Mouse (Mus musculus): ENCODE data around the gene Golph3l.

Gene Golph3l

DNA sequence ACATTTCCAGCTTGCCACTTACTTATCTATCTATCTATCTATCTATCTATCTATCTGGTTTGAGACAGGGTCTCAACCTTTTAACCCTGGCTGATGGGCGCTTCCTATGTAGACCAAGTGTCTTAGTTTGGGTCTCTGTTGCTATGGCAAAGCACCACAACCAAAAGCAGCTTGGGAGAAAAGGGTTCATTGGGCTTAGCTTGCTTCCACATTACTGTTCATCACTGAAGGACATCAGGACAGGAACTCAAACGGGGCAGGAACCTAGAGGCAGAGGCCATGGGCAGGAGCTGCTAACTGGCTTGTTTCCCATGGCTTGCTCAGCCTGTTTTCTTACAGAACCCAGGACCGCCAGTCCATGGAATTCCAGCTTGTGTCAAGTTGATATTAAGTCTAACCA, 68.4 kb downstream of the Golph3l start:
- DNase-seq: peak; percentile 90

- DNase-seq: peak; percentile 92
These were observed 69.0 kb downstream of the Golph3l start for GRCm38 (mm10) chr3:95657711-95658110.

DNA sequence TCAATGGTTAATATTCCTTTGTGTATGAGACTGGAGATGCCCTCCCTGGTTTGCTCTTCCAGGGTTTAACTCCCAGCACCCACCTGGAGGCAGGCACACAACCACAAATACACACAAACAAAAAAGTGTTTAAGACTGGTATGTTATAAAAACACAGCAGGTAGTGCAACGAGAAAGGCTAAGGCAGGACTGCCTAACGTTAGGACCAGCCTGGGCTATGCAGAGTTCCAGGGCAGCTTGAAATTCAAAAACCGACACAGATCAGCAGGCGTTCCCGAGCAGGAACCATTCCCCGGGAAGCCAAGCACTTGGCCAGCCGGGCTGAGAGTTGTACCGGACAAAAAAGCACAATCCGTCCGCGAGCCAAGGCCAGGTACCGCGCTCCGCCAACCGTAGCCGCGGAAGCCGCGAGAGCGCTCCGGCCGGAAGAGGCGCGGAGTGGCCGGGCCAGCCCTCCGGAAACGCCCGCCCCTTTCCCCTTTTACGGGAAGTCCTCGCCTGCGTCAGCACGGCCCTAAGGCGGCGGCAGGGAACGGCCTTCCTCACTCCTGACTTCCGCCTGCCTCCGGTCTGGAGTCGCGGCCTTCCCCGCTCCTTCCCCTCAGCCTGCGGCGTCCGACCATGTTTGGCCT, 69.6 kb downstream of the Golph3l start, which contains the start of gene Mcl1:
Gene Mcl1, plus strand, starts transcription at position 553 of the 632 bp plus-strand sequence.
- peak; percentile 100 for DNase-seq

DNA sequence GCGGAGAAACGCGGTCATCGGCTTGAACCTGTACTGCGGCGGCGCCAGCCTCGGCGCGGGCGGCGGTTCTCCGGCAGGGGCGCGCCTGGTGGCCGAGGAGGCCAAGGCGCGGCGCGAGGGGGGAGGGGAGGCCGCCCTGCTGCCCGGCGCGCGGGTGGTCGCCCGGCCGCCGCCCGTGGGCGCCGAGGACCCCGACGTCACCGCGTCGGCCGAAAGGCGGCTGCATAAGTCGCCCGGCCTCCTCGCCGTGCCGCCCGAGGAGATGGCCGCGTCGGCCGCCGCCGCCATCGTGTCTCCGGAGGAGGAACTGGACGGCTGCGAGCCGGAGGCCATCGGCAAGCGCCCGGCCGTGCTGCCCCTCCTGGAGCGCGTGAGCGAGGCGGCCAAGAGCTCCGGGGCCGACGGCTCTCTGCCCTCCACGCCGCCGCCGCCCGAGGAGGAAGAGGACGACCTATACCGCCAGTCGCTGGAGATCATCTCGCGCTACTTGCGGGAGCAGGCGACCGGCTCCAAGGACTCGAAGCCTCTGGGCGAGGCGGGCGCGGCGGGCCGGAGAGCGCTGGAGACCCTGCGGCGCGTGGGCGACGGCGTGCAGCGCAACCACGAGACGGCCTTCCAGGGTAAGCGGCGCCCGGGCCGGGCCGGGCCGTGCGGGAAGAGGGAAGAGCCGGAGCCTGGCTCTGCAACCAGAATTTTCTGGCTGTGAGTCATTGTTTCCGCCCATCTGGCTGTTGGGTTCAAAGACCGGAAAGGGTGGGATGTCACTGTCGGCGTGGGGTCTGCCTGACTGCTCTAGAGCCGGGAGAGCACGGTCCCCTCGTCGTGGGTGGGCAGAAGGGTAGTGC, 70.4 kb downstream of the Golph3l start:
- DNase-seq: peak; percentile 99

- no peak for DNase-seq
These were observed 71.2 kb downstream of the Golph3l start for GRCm38 (mm10) chr3:95659948-95660347.

- peak; percentile 88 for DNase-seq
These were observed 72.2 kb downstream of the Golph3l start for GRCm38 (mm10) chr3:95660788-95661478.

DNA sequence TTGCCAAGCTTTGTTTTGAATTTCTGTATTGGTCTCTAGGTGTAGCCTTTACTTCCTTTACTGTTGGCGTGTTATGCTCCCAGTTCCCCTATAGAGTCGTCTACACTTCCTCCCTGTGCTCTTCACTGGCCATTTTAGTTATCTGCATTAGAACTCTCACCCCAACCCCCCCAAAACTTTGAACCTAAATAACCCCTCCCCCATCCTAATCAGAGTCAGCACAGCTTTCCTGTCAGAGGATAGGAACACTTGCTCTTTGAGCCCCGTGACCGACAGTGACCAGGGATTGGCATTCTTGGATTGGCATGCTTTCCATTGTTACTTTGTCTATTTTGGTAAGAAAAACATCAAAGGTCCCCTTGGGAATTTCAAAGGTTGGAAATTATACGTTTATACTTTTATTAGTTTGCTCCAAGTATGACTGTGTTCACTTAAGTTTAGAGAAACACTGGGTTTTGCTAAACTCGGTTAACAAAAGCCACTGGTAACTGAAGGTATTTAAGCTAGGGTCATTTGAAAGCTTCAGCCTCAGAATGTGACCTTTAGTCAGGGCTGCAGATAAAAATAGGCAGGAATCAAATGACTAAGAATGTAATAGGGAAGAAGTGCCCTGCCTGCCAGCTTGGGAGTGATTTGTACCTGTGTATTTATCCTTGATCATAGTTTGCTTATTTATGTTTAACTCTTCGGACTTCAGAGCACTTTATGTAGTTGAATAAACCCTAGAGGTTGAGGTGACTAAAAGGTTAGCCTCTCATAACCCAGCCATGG, 73.4 kb downstream of the Golph3l start:
- peak; percentile 96 for DNase-seq

- DNase-seq: no peak
These were observed 74.2 kb downstream of the Golph3l start for GRCm38 (mm10) chr3:95662724-95663449.

GRCm38 (mm10) chr3:95663486-95663885, 74.8 kb downstream of the Golph3l start:
- no peak for DNase-seq

GRCm38 (mm10) chr3:95663969-95664608, 75.4 kb downstream of the Golph3l start:
- no peak for DNase-seq

GRCm38 (mm10) chr3:95664940-95665352, 76.2 kb downstream of the Golph3l start:
- peak; percentile 91 for DNase-seq

- peak; percentile 98 for DNase-seq
These were observed 77.5 kb downstream of the Golph3l start for GRCm38 (mm10) chr3:95666124-95666844.

- DNase-seq: no peak
These were observed 78.8 kb downstream of the Golph3l start for GRCm38 (mm10) chr3:95667521-95667920.

DNA sequence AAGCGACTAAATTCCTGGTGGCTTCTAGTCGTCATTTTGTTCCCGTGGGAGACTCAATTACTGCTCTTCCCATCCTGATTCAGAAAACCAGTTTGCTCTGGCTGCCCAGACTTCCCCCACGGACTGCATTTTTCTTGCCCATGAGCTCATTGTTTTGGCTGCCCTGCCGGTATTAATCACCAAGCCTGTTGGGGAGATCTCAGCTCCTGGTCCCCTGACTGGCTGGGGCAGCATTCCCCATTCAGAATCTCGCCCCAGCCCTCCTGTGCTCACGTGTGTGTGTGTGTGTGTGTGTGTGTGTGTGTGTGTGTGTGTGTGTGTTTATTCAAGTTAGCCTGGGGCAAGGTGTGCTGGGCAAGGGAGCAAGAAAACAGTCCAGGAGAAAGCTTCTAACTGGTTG, 79.3 kb downstream of the Golph3l start:
- DNase-seq: peak; percentile 98

All from heart, adult 11 months (tissue).